Mouse (Mus musculus) ES-Bruce4 (cell line): ENCODE measurements around the gene Hs3st3b1. TPM values are rescaled to one million over a fixed set of nuclear protein-coding genes. Genes with fewer than 3 reads are reported as not detected.

ENCODE experiments used
- H3K27ac ChIP-seq: 2 replicates; pipeline ENCODE4 v1.5.1; 2012; ENCODE audit warnings: low read length, inconsistent platforms; ENCODE audit not compliant: insufficient read depth
- H3K27me3 ChIP-seq: 2 replicates; pipeline ENCODE4 v1.6.1; 2012; ENCODE audit warnings: mild to moderate bottlenecking, low read length, inconsistent platforms; ENCODE audit not compliant: control insufficient read depth, poor library complexity, insufficient read depth, severe bottlenecking
- H3K36me3 ChIP-seq: 2 replicates; pipeline ENCODE4 v1.6.1; 2012; ENCODE audit warnings: inconsistent platforms, mild to moderate bottlenecking, low read length, moderate library complexity; ENCODE audit not compliant: control insufficient read depth, poor library complexity, insufficient read depth, severe bottlenecking
- H3K4me1 ChIP-seq: one replicate; pipeline ENCODE4 v1.8.1; 2011; ENCODE audit warnings: low read length; ENCODE audit not compliant: control insufficient read depth, insufficient read depth
- H3K4me3 ChIP-seq: 2 replicates; pipeline ENCODE4 v1.5.1; 2011; ENCODE audit warnings: low read depth, mild to moderate bottlenecking, low read length
- H3K9ac ChIP-seq: 2 replicates; pipeline ENCODE4 v1.6.1; 2012; ENCODE audit warnings: low read depth, mild to moderate bottlenecking, inconsistent platforms; ENCODE audit not compliant: poor library complexity, severe bottlenecking
- H3K9me3 ChIP-seq: replicated peaks from 2 replicates; pipeline ENCODE4 v1.6.1; 2012; ENCODE audit warnings: mild to moderate bottlenecking, low read length, inconsistent platforms; ENCODE audit not compliant: control insufficient read depth, poor library complexity, insufficient read depth, severe bottlenecking
- CTCF ChIP-seq: IDR thresholded peaks from one replicate; pipeline ENCODE4 v1.8.1; 2011; ENCODE audit warnings: low read depth, low read length
- EP300 ChIP-seq: IDR thresholded peaks from 2 replicates; pipeline ENCODE4 v1.6.1; 2011; ENCODE audit warnings: low read depth, low read length; ENCODE audit not compliant: insufficient read depth
- POLR2A ChIP-seq: IDR thresholded peaks from one replicate; pipeline ENCODE4 v1.8.1; 2011; ENCODE audit warnings: low read length; ENCODE audit not compliant: insufficient read depth
- polyA plus RNA-seq: library from polyadenylated mRNA; stranded (reverse); fragments of >200 nt; gene quantifications from 2 replicates; pipeline ENCODE4 v1.2.4, GENCODE M21; 2011; ENCODE audit warnings: low read depth; ENCODE audit not compliant: missing spikeins, insufficient read depth, insufficient read length

The Hs3st3b1 gene
- polyA plus RNA-seq, 1 experiment = 8.4 TPM

DNA sequence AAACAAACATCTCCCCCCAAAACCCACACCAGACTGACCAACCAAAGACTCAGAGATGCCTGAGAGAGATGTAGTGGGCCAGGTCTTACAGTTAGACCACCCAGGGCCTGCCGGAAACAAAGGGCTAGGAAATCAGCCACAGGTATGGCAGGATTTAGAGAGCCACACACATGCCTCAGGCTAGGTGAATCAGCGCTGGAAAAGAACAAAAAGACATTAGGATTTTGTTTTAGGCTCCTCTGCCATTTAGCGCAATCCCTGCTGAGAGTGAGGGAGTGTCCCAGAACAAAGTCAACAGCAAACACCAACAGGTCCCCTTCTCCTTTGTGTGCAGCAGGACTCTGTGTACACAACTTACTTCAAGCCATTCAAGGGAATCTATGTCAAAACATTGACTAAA is 14.6 kb upstream of the Hs3st3b1 start:
- H3K9me3 ChIP-seq = no peaks in the 10 kb centered on the region
- no peaks in the 10 kb centered on the region for H3K36me3 ChIP-seq
- H3K9ac ChIP-seq = no peak overlapping the region
- peaks cover 1% of the 10 kb centered on the region; the same call in 1 of the 2 replicates for H3K27me3 ChIP-seq
- H3K27ac ChIP-seq = no peak overlapping the region
- H3K4me1 ChIP-seq = no peaks in the 10 kb centered on the region
- TF ChIP-seq POLR2A (no peak), CTCF (no peak), EP300 (peak; percentile 82)
- H3K4me3 ChIP-seq = no peak overlapping the region

DNA sequence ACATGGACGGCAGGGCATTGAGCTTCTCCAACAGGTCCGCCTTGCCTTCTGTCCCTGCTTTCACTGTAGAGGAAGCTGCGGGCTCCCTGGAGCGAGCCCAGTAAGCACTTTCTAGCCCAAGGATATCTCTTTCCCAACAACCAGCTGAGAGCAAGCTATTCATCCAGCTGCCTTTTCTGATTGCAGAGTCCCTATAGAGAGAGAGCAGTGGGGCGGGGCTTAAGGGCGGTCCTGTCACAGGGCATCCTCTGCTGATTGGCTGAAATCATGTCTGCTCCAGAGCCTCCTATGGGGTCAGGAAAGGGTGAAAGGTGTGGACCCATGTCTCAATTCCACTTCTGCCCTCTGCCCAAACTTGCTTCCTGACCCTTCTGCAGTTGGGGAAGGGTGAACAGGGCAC is 4.8 kb upstream of the Hs3st3b1 start:
- peaks cover 7% of the 10 kb centered on the region for H3K27me3 ChIP-seq
- H3K9me3 ChIP-seq = no peaks in the 10 kb centered on the region
- peak overlapping the region; percentile 66 for H3K27ac ChIP-seq
- H3K4me3 ChIP-seq = no peak overlapping the region
- peaks cover 4% of the 10 kb centered on the region for H3K4me1 ChIP-seq
- peak; percentile 60; the same call in 1 of the 2 replicates for TF ChIP-seq EP300
- no peak for TF ChIP-seq CTCF
- no peak for TF ChIP-seq POLR2A
- H3K36me3 ChIP-seq = no peaks in the 10 kb centered on the region
- no peak overlapping the region for H3K9ac ChIP-seq

DNA sequence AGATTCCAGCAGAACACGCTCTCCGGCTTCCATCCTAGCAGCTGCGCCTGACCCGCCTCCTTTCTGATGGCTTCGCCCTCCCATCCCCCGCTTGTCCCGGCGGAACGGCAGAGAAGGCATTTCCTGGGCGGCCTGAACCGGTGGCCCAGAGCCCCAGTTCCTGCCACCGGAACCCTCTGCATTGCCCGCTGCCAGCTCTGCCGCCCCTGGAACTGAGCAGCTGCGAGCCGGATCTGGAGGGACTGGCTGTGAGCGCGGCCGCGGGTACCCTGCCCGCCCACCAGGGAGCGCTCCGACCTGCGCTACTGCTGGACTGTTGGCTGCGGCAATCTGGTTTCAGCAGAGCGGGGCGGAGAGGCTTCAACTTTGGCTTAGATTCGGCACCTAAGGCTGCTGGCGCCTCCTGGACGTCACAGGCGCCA is 3.1 kb upstream of the Hs3st3b1 start:
- Histone ChIP-seq H3K9ac (no peak overlapping the region), H3K36me3 (no peaks in the 10 kb centered on the region), H3K27me3 (peaks cover 15% of the 10 kb centered on the region), H3K9me3 (no peaks in the 10 kb centered on the region), H3K4me3 (peak overlapping the region; percentile 50), H3K4me1 (peaks cover 4% of the 10 kb centered on the region), H3K27ac (no peak overlapping the region)
- TF ChIP-seq POLR2A = no peak
- 0 out of 2 replicates have a peak, but pooled peaks have one; percentile 35 for TF ChIP-seq EP300
- TF ChIP-seq CTCF = peak; percentile 67

DNA sequence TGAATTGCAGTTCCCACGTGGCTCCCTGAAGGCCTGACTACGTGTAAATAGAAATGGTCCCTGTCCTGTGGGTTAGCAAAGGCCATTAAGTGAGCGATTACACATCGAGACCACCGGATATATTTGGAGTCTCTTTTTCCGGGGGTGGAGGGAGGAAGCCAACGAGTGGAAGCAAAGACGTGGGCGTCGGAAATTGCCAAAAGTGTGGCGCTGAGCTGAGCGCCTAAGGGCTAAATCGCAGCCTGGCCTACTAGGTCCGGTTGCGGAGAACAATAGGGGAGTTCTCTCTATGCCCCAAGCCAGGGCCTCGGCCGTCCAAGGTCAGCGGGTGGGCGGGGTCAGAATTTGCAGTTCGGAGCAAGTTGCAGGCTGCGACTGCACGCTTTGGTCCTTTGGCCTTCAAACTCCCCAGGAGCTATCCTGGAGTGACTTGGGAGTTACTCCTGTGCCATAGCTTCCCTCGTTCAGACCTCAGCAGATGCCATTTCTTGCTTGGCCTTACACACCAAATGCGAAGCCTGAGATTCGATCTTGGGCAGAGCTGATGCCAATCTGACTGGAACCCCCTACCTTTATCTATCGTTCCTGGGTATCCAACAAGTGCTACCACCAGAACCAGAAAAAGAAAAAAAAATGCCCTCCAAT is 2.3 kb upstream of the Hs3st3b1 start:
- peaks cover 18% of the 10 kb centered on the region for H3K27me3 ChIP-seq
- H3K4me3 ChIP-seq = peak overlapping the region; percentile 10
- H3K27ac ChIP-seq = no peak overlapping the region
- TF ChIP-seq CTCF (no peak), EP300 (peak; percentile 91)
- 0 out of 2 replicates have a peak overlapping the region, but pooled peaks have one; percentile 37 for H3K9ac ChIP-seq
- peaks cover 4% of the 10 kb centered on the region for H3K4me1 ChIP-seq
- no peaks in the 10 kb centered on the region for H3K36me3 ChIP-seq
- H3K9me3 ChIP-seq = no peaks in the 10 kb centered on the region

DNA sequence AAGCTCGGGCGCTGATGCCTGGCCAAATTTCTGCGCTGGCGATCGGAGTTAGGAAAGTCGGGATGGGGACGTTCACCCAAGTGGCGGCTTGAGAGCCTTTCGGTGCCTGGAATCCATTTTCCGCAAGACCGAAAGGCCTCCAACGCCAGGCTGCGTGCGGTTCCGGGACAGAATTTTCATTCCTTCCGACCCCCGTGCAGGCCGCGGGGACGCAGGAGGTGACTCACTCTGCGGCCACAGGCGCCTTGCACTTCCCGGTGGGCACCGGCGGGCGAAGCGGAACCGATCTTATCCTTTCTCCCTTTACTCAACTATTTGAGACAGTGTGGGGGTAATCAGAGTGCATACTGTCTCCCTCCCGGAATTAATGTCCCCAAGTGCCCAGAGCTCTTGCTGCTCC is 1.3 kb upstream of the Hs3st3b1 start:
- Histone ChIP-seq H3K27me3 (peaks cover 23% of the 10 kb centered on the region), H3K4me1 (peaks cover 4% of the 10 kb centered on the region), H3K4me3 (peak overlapping the region; percentile 24), H3K9ac (peak overlapping the region; percentile 37), H3K36me3 (no peaks in the 10 kb centered on the region), H3K27ac (no peak overlapping the region), H3K9me3 (no peaks in the 10 kb centered on the region)
- TF ChIP-seq CTCF = no peak
- no peak for TF ChIP-seq EP300
- TF ChIP-seq POLR2A = no peak
